Mouse (Mus musculus) MEL (cell line): ENCODE data around the gene Cic. TPM values are rescaled to one million over a fixed set of nuclear protein-coding genes. Genes with fewer than 3 reads are reported as not detected.

ENCODE experiments used
- DNase-seq: peaks from one replicate; pipeline ENCODE4 v3.0.0; 2011; ENCODE audit warnings: low read depth, low spot score
- H3K27ac ChIP-seq: 2 replicates; pipeline ENCODE4 v1.5.1; 2012; ENCODE audit warnings: low read depth, mild to moderate bottlenecking, control low read depth, low read length, moderate library complexity; ENCODE audit not compliant: control insufficient read depth
- H3K27me3 ChIP-seq, 2 experiments: fragments of 150-350 bp in 1 of 2; sonication (generic) in 1 of 2; 2 replicates each; pipeline ENCODE4 v1.6.1; 2012; ENCODE audit warnings: low read length in 2 of 2, mild to moderate bottlenecking in 2 of 2, improper control_type of control experiment in 1 of 2, moderate library complexity in 1 of 2; ENCODE audit not compliant: insufficient read depth in 2 of 2, control insufficient read depth in 1 of 2
- H3K36me3 ChIP-seq, 2 experiments: 2 replicates each; pipeline ENCODE4 v1.6.1; 2012 to 2014; ENCODE audit warnings: low read length in 2 of 2, improper control_type of control experiment in 1 of 2, inconsistent platforms in 1 of 2, mild to moderate bottlenecking in 1 of 2; ENCODE audit not compliant: insufficient read depth in 2 of 2, control insufficient read depth in 1 of 2
- H3K4me1 ChIP-seq, 2 experiments: fragments of 150-350 bp in 1 of 2; sonication (generic) in 1 of 2; 2 replicates each; pipeline ENCODE4 v1.6.1; 2012; ENCODE audit warnings: low read length in 2 of 2, improper control_type of control experiment in 1 of 2, mild to moderate bottlenecking in 1 of 2; ENCODE audit not compliant: insufficient read depth in 2 of 2, control insufficient read depth in 1 of 2
- H3K4me3 ChIP-seq, 2 experiments: fragments of 150-350 bp in 1 of 2; sonication (generic) in 1 of 2; 2 replicates each; pipeline ENCODE4 v1.5.1; 2012; ENCODE audit warnings: low read depth in 2 of 2, low read length in 2 of 2, mild to moderate bottlenecking in 2 of 2, moderate library complexity in 2 of 2, control low read depth in 1 of 2, improper control_type of control experiment in 1 of 2; ENCODE audit not compliant: control insufficient read depth in 1 of 2, insufficient read depth in 1 of 2
- H3K79me2 ChIP-seq: 2 replicates; pipeline ENCODE4 v1.6.1; 2012; ENCODE audit warnings: mild to moderate bottlenecking, low read length, moderate library complexity; ENCODE audit not compliant: control insufficient read depth, poor library complexity, insufficient read depth
- H3K9ac ChIP-seq: 2 replicates; pipeline ENCODE4 v1.6.1; 2012; ENCODE audit warnings: low read depth, mild to moderate bottlenecking, control low read depth, low read length, moderate library complexity; ENCODE audit not compliant: control insufficient read depth, poor library complexity, severe bottlenecking
- H3K9me3 ChIP-seq: fragments of 150-350 bp; sonication (generic); replicated peaks from 2 replicates; pipeline ENCODE4 v1.6.1; 2012; ENCODE audit warnings: mild to moderate bottlenecking, low read length, improper control_type of control experiment, moderate library complexity; ENCODE audit not compliant: insufficient read depth
- CHD1 ChIP-seq: IDR thresholded peaks from 2 replicates; pipeline ENCODE4 v1.6.1; 2012; ENCODE audit warnings: low read depth, mild to moderate bottlenecking, inconsistent platforms, low read length, improper control_type of control experiment
- E2F4 ChIP-seq: IDR thresholded peaks from 2 replicates; pipeline ENCODE4 v1.6.1; 2011; ENCODE audit warnings: low read depth, low read length, improper control_type of control experiment, borderline replicate concordance
- ELF1 ChIP-seq: IDR thresholded peaks from 2 replicates; pipeline ENCODE4 v1.6.1; 2014; ENCODE audit warnings: low read depth, mild to moderate bottlenecking, inconsistent platforms, low read length, improper control_type of control experiment, moderate library complexity
- EP300 ChIP-seq, 2 experiments: IDR thresholded peaks; 2 replicates each; pipeline ENCODE4 v1.6.1; 2011; ENCODE audit warnings: improper control_type of control experiment in 2 of 2, low read length in 2 of 2, low read depth in 1 of 2, mild to moderate bottlenecking in 1 of 2
- ETS1 ChIP-seq: IDR thresholded peaks from 2 replicates; pipeline ENCODE4 v1.6.1; 2012; ENCODE audit warnings: low read depth, mild to moderate bottlenecking, inconsistent platforms, low read length, improper control_type of control experiment, moderate library complexity
- JUND ChIP-seq: IDR thresholded peaks from 2 replicates; pipeline ENCODE4 v1.6.1; 2011; ENCODE audit warnings: low read depth, mild to moderate bottlenecking, improper control_type of control experiment, low read length
- MAZ ChIP-seq: IDR thresholded peaks from 2 replicates; pipeline ENCODE4 v1.6.1; 2012; ENCODE audit warnings: low read depth, mild to moderate bottlenecking, inconsistent platforms, low read length, improper control_type of control experiment
- MEF2A ChIP-seq: IDR thresholded peaks from 2 replicates; pipeline ENCODE4 v1.6.1; 2014; ENCODE audit warnings: low read depth, mild to moderate bottlenecking, inconsistent platforms, low read length, improper control_type of control experiment; ENCODE audit not compliant: poor library complexity, insufficient replicate concordance, severe bottlenecking; ENCODE audit errors: extremely low read depth
- MXI1 ChIP-seq: IDR thresholded peaks from 2 replicates; pipeline ENCODE4 v1.6.1; 2011; ENCODE audit warnings: mild to moderate bottlenecking, low read depth, low read length, improper control_type of control experiment
- NELFE ChIP-seq: IDR thresholded peaks from 2 replicates; pipeline ENCODE4 v1.6.1; 2011; ENCODE audit warnings: low read depth, low read length, improper control_type of control experiment
- NRF1 ChIP-seq: IDR thresholded peaks from 2 replicates; pipeline ENCODE4 v1.6.1; 2014; ENCODE audit warnings: low read depth, mild to moderate bottlenecking, inconsistent platforms, low read length, improper control_type of control experiment, moderate library complexity; ENCODE audit not compliant: poor library complexity, insufficient read depth, severe bottlenecking
- POLR2A ChIP-seq, 2 experiments: IDR thresholded peaks; 2 replicates each; pipeline ENCODE4 v1.6.1; 2011 to 2012; ENCODE audit warnings: low read length in 2 of 2, mild to moderate bottlenecking in 2 of 2, control low read depth in 1 of 2, improper control_type of control experiment in 1 of 2, low read depth in 1 of 2, moderate library complexity in 1 of 2; ENCODE audit not compliant: control insufficient read depth in 1 of 2, insufficient read depth in 1 of 2, poor library complexity in 1 of 2
- POLR2AphosphoS5 ChIP-seq: IDR thresholded peaks from 2 replicates; pipeline ENCODE4 v1.6.1; 2012; ENCODE audit warnings: low read depth, borderline replicate concordance, mild to moderate bottlenecking, inconsistent platforms, low read length, moderate library complexity, mixed read lengths
- RCOR1 ChIP-seq: IDR thresholded peaks from 2 replicates; pipeline ENCODE4 v1.6.1; 2012; ENCODE audit warnings: low read depth, mild to moderate bottlenecking, inconsistent platforms, low read length, improper control_type of control experiment
- TBP ChIP-seq: IDR thresholded peaks from 2 replicates; pipeline ENCODE4 v1.8.0; 2011; ENCODE audit warnings: low read depth, low read length, improper control_type of control experiment
- TCF12 ChIP-seq: IDR thresholded peaks from 2 replicates; pipeline ENCODE4 v1.6.1; 2014; ENCODE audit warnings: low read depth, mild to moderate bottlenecking, inconsistent platforms, low read length, improper control_type of control experiment, moderate library complexity
- USF2 ChIP-seq, 2 experiments: IDR thresholded peaks; 2 replicates each; pipeline ENCODE4 v1.6.1; 2011 to 2012; ENCODE audit warnings: improper control_type of control experiment in 2 of 2, low read length in 2 of 2, borderline replicate concordance in 1 of 2, inconsistent platforms in 1 of 2, low read depth in 1 of 2, mild to moderate bottlenecking in 1 of 2; ENCODE audit not compliant: insufficient read depth in 1 of 2
- ZC3H11A ChIP-seq: IDR thresholded peaks from 2 replicates; pipeline ENCODE4 v1.6.1; 2012; ENCODE audit warnings: low read depth, mild to moderate bottlenecking, inconsistent platforms, low read length, improper control_type of control experiment
- ZKSCAN1 ChIP-seq: IDR thresholded peaks from 2 replicates; pipeline ENCODE4 v1.6.1; 2012; ENCODE audit warnings: low read depth, mild to moderate bottlenecking, inconsistent platforms, low read length, improper control_type of control experiment, moderate library complexity
- ZNF384 ChIP-seq: IDR thresholded peaks from 2 replicates; pipeline ENCODE4 v1.6.1; 2012; ENCODE audit warnings: low read depth, mild to moderate bottlenecking, inconsistent platforms, low read length, improper control_type of control experiment
- polyA plus RNA-seq, 2 experiments: library from polyadenylated mRNA; stranded (reverse) in 1 of 2; unstranded in 1 of 2; fragments of >175 nt in 1 of 2; fragments of >200 nt in 1 of 2; gene quantifications; 2 replicates each; pipeline versions ENCODE4 v1.2.1 to v1.2.4; 2012; ENCODE audit warnings: low replicate concordance in 2 of 2, low read depth in 1 of 2; ENCODE audit not compliant: insufficient read length in 2 of 2, insufficient read depth in 1 of 2, missing spikeins in 1 of 2
- total RNA-seq: library from RNA; depleted of rRNA; stranded (reverse); fragments of 300-350 nt; gene quantifications from 2 replicates; pipeline ENCODE4 v1.2.3, GENCODE M21; 2012

Cic gene
- total and polyA plus RNA-seq, 3 experiments = 56.6 to 157 (median 157) TPM

DNA sequence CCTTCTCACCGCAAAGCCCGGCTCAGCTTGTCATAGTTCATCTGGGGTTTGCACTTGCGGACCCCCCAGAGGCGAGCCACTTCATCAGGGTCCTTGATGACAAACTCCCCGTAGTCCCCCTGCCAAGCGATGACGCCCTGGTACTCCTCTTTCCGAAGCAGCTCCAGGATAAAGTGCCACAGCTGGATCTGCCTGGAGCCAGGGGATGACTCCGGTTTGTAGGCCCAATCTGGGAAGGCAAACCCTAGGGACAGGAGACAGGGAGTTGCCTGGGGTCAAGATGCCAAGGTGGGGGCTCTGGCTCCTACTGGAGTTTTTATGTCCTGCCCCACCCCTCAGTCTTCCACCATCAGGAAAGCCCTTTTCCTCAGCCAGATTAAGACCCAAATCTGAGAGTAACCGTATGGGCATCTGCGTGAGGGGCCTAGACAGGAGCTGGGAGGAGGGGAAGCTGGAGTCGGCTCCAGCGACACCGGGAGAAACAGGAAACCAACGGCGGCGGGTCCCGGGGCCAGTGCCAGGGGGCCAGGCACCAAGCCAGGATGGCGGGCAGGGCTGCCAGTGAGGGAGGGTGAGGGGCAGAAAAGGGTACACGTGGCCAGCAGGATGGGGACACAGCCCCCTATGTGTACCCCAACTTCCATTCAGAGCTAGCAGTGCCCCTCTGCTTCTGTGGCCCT, 21.3 kb upstream of the Cic start:
- no peak overlapping the region for H3K4me3 ChIP-seq
- peaks cover 0 to 2% of the 10 kb centered on the region in 2 experiments; a peak in 3 of 4 replicates for H3K36me3 ChIP-seq
- H3K79me2 ChIP-seq = peaks cover 32% of the 10 kb centered on the region
- TF ChIP-seq JUND (no peak), USF2 (IDR thresholded peaks at IDR 0.05; ENCODE audit: borderline replicate concordance in 1 of 2, insufficient read depth in 1 of 2, low read depth in 1 of 2, low read length in 2 of 2) (no peak), NELFE (no peak), ZKSCAN1 (no peak), POLR2A (IDR thresholded peaks at IDR 0.05; ENCODE audit: control insufficient read depth in 1 of 2, insufficient read depth in 1 of 2, low read depth in 1 of 2, low read length in 2 of 2, poor library complexity in 1 of 2) (no peak), EP300 (IDR thresholded peaks at IDR 0.05; ENCODE audit: low read depth in 1 of 2, low read length in 2 of 2) (no peak), MXI1 (no peak), MEF2A (no peak), ELF1 (no peak), TCF12 (no peak), E2F4 (no peak), ZC3H11A (no peak), ETS1 (no peak), NRF1 (no peak), TBP (no peak), MAZ (no peak)
- TF ChIP-seq, all 39 proteins: peak for 0
- no peak overlapping the region for H3K9ac ChIP-seq
- H3K9me3 ChIP-seq = no peaks in the 10 kb centered on the region
- H3K27ac ChIP-seq = no peak overlapping the region
- peaks cover 0 to 2% of the 10 kb centered on the region in 2 experiments; a peak in 1 of 4 replicates for H3K4me1 ChIP-seq
- no peaks in the 10 kb centered on the region for H3K27me3 ChIP-seq
- DNase-seq = no peak

DNA sequence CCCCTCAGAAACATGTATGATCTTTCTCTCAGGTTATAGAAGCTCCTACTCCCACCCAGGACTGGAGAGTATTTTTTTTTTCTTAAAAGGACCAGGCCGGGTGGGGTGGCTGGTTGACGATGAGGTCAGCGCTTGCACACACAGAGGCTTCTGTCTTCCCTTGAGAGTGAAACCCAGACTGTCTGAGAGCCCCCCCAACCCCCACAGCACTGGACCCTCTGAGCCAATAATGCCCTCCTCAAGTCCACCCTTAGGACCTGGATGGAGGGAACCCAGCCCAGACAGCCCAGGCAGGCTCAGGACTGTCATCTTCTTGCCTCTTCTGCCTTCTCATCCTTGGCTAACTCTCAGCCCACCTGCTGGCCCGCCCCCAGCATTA, 20.8 kb upstream of the Cic start:
- Histone ChIP-seq H3K27me3 (no peaks in the 10 kb centered on the region), H3K27ac (no peak overlapping the region), H3K4me3 (no peak overlapping the region), H3K9ac (no peak overlapping the region), H3K9me3 (no peaks in the 10 kb centered on the region), H3K4me1 (peaks cover 0 to 4% of the 10 kb centered on the region in 2 experiments; a peak in 3 of 4 replicates), H3K79me2 (peaks cover 32% of the 10 kb centered on the region), H3K36me3 (peaks cover 0 to 2% of the 10 kb centered on the region in 2 experiments; a peak in 3 of 4 replicates)
- no peak for DNase-seq
- no peak for TF ChIP-seq CHD1
- TF ChIP-seq POLR2AphosphoS5 = no peak
- TF ChIP-seq ZNF384 = no peak
- TF ChIP-seq ZC3H11A = no peak
- no peak for TF ChIP-seq RCOR1
- no peak for TF ChIP-seq POLR2A (IDR thresholded peaks at IDR 0.05; ENCODE audit: control insufficient read depth in 1 of 2, insufficient read depth in 1 of 2, low read depth in 1 of 2, low read length in 2 of 2, poor library complexity in 1 of 2)
- TF ChIP-seq NRF1 = no peak
